Mouse (Mus musculus) thymus, postnatal 4 days (tissue): ENCODE results near the gene Rln1.
A peak's percentile ranks its signal among the peaks of the same experiment; 100 is the strongest.

Experiments used
- DNase-seq: peaks from one replicate; pipeline ENCODE4 v3.0.0; 2021

Gene Rln1

GRCm38 (mm10) chr19:29360251-29360650 lies 25.8 kb upstream of the Rln1 start:
- no peak for DNase-seq

- no peak for DNase-seq
These were observed 21.8 kb upstream of the Rln1 start for GRCm38 (mm10) chr19:29356281-29356680.

GRCm38 (mm10) chr19:29354895-29355877 lies 20.7 kb upstream of the Rln1 start:
- DNase-seq, result peak; percentile 98

GRCm38 (mm10) chr19:29350991-29351390 lies 16.5 kb upstream of the Rln1 start:
- DNase-seq, result no peak

- no peak for DNase-seq
These were observed 11.2 kb upstream of the Rln1 start for GRCm38 (mm10) chr19:29345636-29346035.

- DNase-seq, result no peak
These were observed 10.4 kb upstream of the Rln1 start for GRCm38 (mm10) chr19:29344868-29345267.

GRCm38 (mm10) chr19:29342281-29342680 lies 7.8 kb upstream of the Rln1 start:
- no peak for DNase-seq

GRCm38 (mm10) chr19:29341029-29341428 lies 6.6 kb upstream of the Rln1 start:
- no peak for DNase-seq

GRCm38 (mm10) chr19:29336624-29337023 lies 2.2 kb upstream of the Rln1 start:
- DNase-seq, result no peak

- DNase-seq, result no peak
These were observed 7.5 kb downstream of the Rln1 start for GRCm38 (mm10) chr19:29326822-29327552.

GRCm38 (mm10) chr19:29326396-29326795 lies 8.1 kb downstream of the Rln1 start:
- no peak for DNase-seq

GRCm38 (mm10) chr19:29325852-29326180 lies 8.7 kb downstream of the Rln1 start:
- DNase-seq, result no peak

GRCm38 (mm10) chr19:29325053-29325851 lies 9.2 kb downstream of the Rln1 start, which contains the start of gene Insl6:
Insl6 (minus strand) TSS chr19:29325356.
- DNase-seq, result peak; percentile 94

- DNase-seq, result no peak
These were observed 10.9 kb downstream of the Rln1 start for GRCm38 (mm10) chr19:29323416-29324049.

GRCm38 (mm10) chr19:29312661-29313060 lies 21.8 kb downstream of the Rln1 start:
- DNase-seq, result no peak

GRCm38 (mm10) chr19:29311791-29312190 lies 22.7 kb downstream of the Rln1 start:
- DNase-seq, result no peak

- DNase-seq, result no peak
These were observed 25.6 kb downstream of the Rln1 start for GRCm38 (mm10) chr19:29308832-29309231.

- DNase-seq, result no peak
These were observed 32.4 kb downstream of the Rln1 start for GRCm38 (mm10) chr19:29302119-29302518.

GRCm38 (mm10) chr19:29300919-29301318 lies 33.6 kb downstream of the Rln1 start:
- DNase-seq, result no peak

GRCm38 (mm10) chr19:29297366-29297765 lies 37.1 kb downstream of the Rln1 start:
- DNase-seq, result no peak

GRCm38 (mm10) chr19:29296166-29296565 lies 38.3 kb downstream of the Rln1 start:
- no peak for DNase-seq

- no peak for DNase-seq
These were observed 39.7 kb downstream of the Rln1 start for GRCm38 (mm10) chr19:29294756-29295155.

- DNase-seq, result no peak
These were observed 41.9 kb downstream of the Rln1 start for GRCm38 (mm10) chr19:29292546-29292945.
